Mouse (Mus musculus): ENCODE measurements around the gene Snd1. TPM values are rescaled to one million over a fixed set of nuclear protein-coding genes. Genes with fewer than 3 reads are reported as not detected.

The Snd1 gene
- polyA plus RNA-seq, 1 experiment, result 138 TPM

DNA sequence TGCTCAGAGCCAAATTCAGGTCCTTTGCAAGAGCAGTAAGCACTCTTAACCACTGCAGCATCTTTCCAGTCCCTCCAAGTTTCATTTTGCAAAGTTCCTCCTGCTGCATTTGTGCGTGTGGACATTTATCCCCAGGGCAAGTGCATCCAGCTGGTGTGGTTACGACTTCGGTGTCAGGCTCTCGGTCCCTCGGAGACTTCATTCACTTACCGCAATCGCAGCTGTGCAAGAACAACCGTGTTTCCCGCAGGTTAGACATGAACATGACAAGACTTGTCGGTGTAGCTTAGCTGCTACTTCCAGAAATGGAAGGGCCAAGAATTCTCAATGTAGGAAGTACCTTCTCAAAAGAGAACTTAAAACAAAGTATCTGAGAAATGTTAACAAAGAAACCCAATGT, 482.5 kb downstream of the Snd1 start:
- TF ChIP-seq POLR2A (IDR thresholded peaks at IDR 0.05; ENCODE audit: low read depth, low read length) (no peak), CTCF (IDR thresholded peaks at IDR 0.05; ENCODE audit: borderline replicate concordance, insufficient read depth, low read length) (no peak)
- Histone ChIP-seq H3K4me3 (ENCODE audit: insufficient read depth, low read length) (no peak overlapping the region), H3K27ac (ENCODE audit: insufficient read depth, low read length) (no peak overlapping the region), H3K4me1 (ENCODE audit: control insufficient read depth, insufficient read depth, low read length) (no peaks in the 10 kb centered on the region)

DNA sequence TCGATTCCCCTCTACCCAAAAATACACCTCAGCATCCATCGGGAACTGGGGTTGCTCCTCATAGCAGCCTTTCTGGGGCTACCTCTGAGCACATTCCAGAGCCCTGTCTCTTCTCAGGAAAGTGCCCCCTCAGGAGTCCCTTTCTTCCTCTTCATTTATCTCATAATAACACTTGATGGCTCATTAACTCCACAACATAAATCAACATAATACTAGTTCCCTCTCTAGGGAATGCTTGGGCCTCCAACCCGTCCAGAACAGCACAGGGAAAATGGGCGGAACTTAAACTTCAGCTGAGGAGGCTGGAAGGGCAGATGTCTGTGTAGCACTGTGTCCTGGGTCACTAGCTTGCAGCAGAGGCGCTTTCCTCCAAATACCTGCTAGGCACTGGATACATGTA, 488.2 kb downstream of the Snd1 start:
- no peak overlapping the region for H3K27ac ChIP-seq (ENCODE audit: insufficient read depth, low read length)
- no peak for TF ChIP-seq POLR2A (IDR thresholded peaks at IDR 0.05; ENCODE audit: low read depth, low read length)
- no peak for TF ChIP-seq CTCF (IDR thresholded peaks at IDR 0.05; ENCODE audit: borderline replicate concordance, insufficient read depth, low read length)
- no peak overlapping the region for H3K4me3 ChIP-seq (ENCODE audit: insufficient read depth, low read length)
- no peaks in the 10 kb centered on the region for H3K4me1 ChIP-seq (ENCODE audit: control insufficient read depth, insufficient read depth, low read length)

DNA sequence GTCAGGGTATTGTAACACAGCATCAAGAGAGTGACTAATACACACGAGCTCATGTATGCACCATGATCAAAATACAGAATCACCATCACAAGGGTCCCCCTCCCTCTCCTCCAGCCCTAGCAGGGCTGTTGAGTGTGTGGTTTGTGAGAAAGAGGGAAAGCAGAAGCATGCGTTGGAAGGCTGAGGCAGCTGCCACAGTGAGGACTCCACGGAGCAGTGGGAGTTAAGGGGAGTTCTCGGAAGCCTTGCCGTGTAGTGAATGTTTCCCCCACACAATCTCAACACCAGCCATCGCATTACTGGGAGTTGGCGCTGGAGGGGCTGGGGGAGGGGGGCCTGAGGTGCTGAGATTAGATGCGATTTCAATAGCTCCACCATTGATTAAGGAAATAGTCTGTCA, 490.3 kb downstream of the Snd1 start:
- TF ChIP-seq CTCF (IDR thresholded peaks at IDR 0.05; ENCODE audit: borderline replicate concordance, insufficient read depth, low read length) (no peak), POLR2A (IDR thresholded peaks at IDR 0.05; ENCODE audit: low read depth, low read length) (no peak)
- Histone ChIP-seq H3K4me1 (ENCODE audit: control insufficient read depth, insufficient read depth, low read length) (no peaks in the 10 kb centered on the region), H3K27ac (ENCODE audit: insufficient read depth, low read length) (no peak overlapping the region), H3K4me3 (ENCODE audit: insufficient read depth, low read length) (no peak overlapping the region)

DNA sequence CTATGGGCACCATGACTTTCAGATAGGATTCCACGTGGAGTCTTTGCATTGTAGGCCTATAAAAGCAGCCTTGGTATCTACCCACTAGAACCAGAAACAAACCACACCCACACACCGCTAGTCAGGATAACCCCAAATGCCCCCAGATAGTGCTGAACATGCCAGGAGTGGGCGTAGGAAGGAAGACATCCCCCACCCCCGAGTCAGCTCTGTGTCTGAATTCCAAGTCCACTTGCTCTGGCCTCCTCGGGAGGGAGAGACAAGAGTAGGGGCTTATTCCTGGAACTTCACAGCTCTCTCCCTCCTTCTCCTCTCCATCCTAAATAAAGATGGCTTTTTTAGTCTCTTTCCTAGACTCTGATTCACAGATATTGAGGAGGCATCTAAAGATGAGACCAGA, 494.7 kb downstream of the Snd1 start:
- no peak for TF ChIP-seq POLR2A (IDR thresholded peaks at IDR 0.05; ENCODE audit: low read depth, low read length)
- TF ChIP-seq CTCF (IDR thresholded peaks at IDR 0.05; ENCODE audit: borderline replicate concordance, insufficient read depth, low read length), result no peak
- H3K4me3 ChIP-seq (ENCODE audit: insufficient read depth, low read length), result no peak overlapping the region
- no peak overlapping the region for H3K27ac ChIP-seq (ENCODE audit: insufficient read depth, low read length)
- H3K4me1 ChIP-seq (ENCODE audit: control insufficient read depth, insufficient read depth, low read length), result no peaks in the 10 kb centered on the region

DNA sequence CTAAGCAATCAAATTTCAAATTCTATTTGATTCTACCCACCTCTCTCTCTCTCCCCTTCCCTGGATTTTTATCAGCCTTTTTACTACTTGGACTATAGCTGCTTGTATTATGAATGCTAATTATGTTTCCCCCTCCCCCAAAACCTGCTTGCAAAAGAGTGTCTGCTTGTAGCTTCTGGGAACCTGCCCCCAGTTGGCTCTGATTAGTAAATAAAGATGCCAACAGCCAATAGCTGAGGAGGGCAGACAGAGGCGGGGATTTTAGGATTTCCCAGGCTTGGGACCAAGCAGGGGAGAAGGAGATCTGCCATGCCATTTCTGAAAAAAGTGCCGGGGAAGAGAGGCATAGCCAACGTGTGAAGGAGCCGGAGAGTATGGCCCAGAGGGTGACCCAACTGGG, 495.8 kb downstream of the Snd1 start:
- no peak for TF ChIP-seq CTCF (IDR thresholded peaks at IDR 0.05; ENCODE audit: borderline replicate concordance, insufficient read depth, low read length)
- TF ChIP-seq POLR2A (IDR thresholded peaks at IDR 0.05; ENCODE audit: low read depth, low read length), result no peak
- H3K27ac ChIP-seq (ENCODE audit: insufficient read depth, low read length), result no peak overlapping the region
- no peak overlapping the region for H3K4me3 ChIP-seq (ENCODE audit: insufficient read depth, low read length)
- H3K4me1 ChIP-seq (ENCODE audit: control insufficient read depth, insufficient read depth, low read length), result no peaks in the 10 kb centered on the region

DNA sequence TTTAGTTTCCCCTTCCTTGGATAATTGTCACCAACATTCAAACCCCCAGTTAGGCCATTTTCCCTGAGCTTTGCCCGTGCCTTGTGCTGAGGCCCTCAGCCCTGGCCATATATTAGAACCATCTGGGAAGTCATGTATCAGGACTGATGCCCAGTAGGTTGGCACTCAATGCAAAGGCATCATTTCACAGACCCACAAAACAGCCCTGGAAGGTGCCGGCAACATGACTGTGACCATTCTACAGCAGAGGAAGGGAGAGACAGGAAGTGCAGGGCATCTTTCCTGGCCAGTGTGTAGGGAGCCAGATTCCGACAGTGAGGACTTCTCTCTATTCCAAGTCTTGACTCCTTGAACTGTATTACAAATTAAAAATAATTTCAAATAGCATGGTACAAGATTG, 499.6 kb downstream of the Snd1 start:
- Histone ChIP-seq H3K27ac (ENCODE audit: insufficient read depth, low read length) (no peak overlapping the region), H3K4me3 (ENCODE audit: insufficient read depth, low read length) (no peak overlapping the region), H3K4me1 (ENCODE audit: control insufficient read depth, insufficient read depth, low read length) (no peaks in the 10 kb centered on the region)
- TF ChIP-seq CTCF (IDR thresholded peaks at IDR 0.05; ENCODE audit: borderline replicate concordance, insufficient read depth, low read length), result no peak
- no peak for TF ChIP-seq POLR2A (IDR thresholded peaks at IDR 0.05; ENCODE audit: low read depth, low read length)

DNA sequence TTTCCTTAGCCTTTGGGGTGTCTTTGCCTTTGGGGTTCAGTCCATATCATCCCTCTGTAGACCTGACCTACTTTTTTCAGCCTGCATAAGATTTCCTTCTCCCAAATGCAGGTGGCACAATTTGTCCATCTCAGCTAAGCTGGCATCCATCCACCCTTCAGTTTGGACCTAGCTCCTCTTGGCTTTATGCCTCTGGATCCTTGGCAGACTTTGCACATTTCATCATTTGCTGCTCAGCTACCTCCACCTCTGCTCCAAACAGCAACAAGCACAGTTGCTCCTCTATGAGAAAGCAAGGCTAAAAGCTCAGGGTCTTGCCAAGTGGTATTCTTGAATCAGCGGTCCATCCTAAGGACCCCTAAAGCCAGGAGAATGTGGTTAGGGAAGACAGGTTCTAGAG, 500.2 kb downstream of the Snd1 start:
- no peak overlapping the region for H3K4me3 ChIP-seq (ENCODE audit: insufficient read depth, low read length)
- no peak for TF ChIP-seq CTCF (IDR thresholded peaks at IDR 0.05; ENCODE audit: borderline replicate concordance, insufficient read depth, low read length)
- TF ChIP-seq POLR2A (IDR thresholded peaks at IDR 0.05; ENCODE audit: low read depth, low read length), result no peak
- H3K4me1 ChIP-seq (ENCODE audit: control insufficient read depth, insufficient read depth, low read length), result no peaks in the 10 kb centered on the region
- no peak overlapping the region for H3K27ac ChIP-seq (ENCODE audit: insufficient read depth, low read length)

DNA sequence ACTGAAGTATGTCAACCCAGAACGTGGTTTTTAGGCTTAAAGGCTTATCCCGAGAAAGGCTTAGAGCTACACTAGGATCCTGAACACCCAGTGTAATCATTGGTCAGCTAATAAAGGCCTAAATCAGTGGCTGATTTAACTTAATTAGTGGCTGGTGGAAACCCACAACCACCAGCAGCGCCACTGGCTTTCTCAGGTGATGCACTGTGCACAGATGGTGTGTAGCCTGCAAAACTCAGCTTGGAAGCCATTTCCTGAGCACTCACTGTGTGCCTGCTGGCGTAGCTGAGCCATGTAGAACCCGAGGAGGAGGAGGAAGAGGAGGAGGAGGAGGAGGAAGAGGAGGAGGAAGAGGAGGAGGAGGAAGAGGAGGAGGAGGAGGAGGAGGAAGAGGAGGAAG, 503.1 kb downstream of the Snd1 start:
- no peaks in the 10 kb centered on the region for H3K4me1 ChIP-seq (ENCODE audit: control insufficient read depth, insufficient read depth, low read length)
- no peak overlapping the region for H3K4me3 ChIP-seq (ENCODE audit: insufficient read depth, low read length)
- no peak overlapping the region for H3K27ac ChIP-seq (ENCODE audit: insufficient read depth, low read length)
- TF ChIP-seq CTCF (IDR thresholded peaks at IDR 0.05; ENCODE audit: borderline replicate concordance, insufficient read depth, low read length), result no peak
- TF ChIP-seq POLR2A (IDR thresholded peaks at IDR 0.05; ENCODE audit: low read depth, low read length), result no peak

DNA sequence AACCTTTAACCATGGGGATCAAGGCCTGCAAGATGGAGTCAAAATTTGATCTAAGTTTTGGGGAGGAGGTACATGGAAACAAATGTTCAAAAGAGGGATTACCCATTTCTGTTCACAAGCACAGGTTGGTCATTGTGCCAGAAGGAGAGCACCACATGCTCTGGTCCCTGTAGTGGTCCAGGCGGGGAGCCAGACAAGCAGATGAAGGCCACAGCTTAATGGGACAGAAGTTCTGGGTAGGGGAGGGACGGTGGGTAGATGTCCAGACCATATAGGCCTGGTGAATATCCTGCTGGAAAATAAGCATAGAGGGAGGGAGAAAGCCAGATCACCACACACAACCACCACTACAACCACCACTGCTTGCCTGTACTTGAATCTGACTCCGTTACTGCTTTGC, 503.9 kb downstream of the Snd1 start:
- TF ChIP-seq CTCF (IDR thresholded peaks at IDR 0.05; ENCODE audit: borderline replicate concordance, insufficient read depth, low read length), result no peak
- TF ChIP-seq POLR2A (IDR thresholded peaks at IDR 0.05; ENCODE audit: low read depth, low read length), result no peak
- no peaks in the 10 kb centered on the region for H3K4me1 ChIP-seq (ENCODE audit: control insufficient read depth, insufficient read depth, low read length)
- no peak overlapping the region for H3K27ac ChIP-seq (ENCODE audit: insufficient read depth, low read length)
- H3K4me3 ChIP-seq (ENCODE audit: insufficient read depth, low read length), result no peak overlapping the region

DNA sequence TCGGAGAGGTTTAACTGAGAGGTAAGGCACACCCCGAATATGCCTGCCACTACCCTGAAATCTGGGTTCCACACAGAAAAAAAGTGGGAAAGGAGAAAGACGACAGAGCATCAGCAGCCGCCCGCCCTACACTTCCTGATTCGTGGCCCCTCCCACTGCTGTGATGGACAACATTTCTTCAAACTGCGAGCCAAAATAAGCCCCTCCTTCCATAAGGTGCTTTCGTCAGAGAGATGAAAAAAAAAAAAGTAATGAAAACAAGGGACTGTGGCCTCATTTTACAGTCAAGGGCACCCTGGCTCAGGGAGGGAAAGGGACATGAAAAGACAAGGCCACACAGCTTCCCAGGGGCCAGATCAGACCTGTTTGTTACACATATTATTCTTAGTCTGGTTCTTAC, 504.6 kb downstream of the Snd1 start:
- Histone ChIP-seq H3K4me3 (ENCODE audit: insufficient read depth, low read length) (no peak overlapping the region), H3K4me1 (ENCODE audit: control insufficient read depth, insufficient read depth, low read length) (no peaks in the 10 kb centered on the region), H3K27ac (ENCODE audit: insufficient read depth, low read length) (no peak overlapping the region)
- TF ChIP-seq POLR2A (IDR thresholded peaks at IDR 0.05; ENCODE audit: low read depth, low read length) (no peak), CTCF (IDR thresholded peaks at IDR 0.05; ENCODE audit: borderline replicate concordance, insufficient read depth, low read length) (no peak)

DNA sequence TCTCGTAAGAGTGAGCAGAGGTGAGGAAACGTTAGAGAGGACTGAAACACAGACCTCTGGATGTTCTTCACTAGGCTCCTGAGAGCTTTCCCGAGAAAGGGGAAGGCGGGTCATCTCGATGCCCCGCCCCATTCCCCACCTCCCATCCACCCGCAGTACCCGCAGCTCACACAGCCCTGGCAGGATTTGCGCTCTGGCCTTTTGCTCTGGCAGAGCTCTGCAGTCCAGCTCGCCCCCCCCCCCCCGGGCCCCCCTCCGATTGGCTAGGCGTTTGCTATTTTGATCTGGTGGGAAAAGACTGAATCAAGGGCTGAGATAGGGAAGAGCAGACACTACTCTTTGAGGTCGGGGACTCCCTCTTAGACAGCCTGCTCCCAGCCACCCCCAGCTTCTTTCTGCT, 505.3 kb downstream of the Snd1 start:
- Histone ChIP-seq H3K4me3 (ENCODE audit: insufficient read depth, low read length) (no peak overlapping the region), H3K4me1 (ENCODE audit: control insufficient read depth, insufficient read depth, low read length) (no peaks in the 10 kb centered on the region), H3K27ac (ENCODE audit: insufficient read depth, low read length) (no peak overlapping the region)
- TF ChIP-seq POLR2A (IDR thresholded peaks at IDR 0.05; ENCODE audit: low read depth, low read length) (no peak), CTCF (IDR thresholded peaks at IDR 0.05; ENCODE audit: borderline replicate concordance, insufficient read depth, low read length) (no peak)

Measured in embryonic fibroblast, embryonic 13.5 days (primary cell).